Mouse (Mus musculus): Measurements from ENCODE around the gene Cck. TPM values are rescaled to one million over a fixed set of nuclear protein-coding genes. Genes with fewer than 3 reads are reported as not detected.

Cck gene
- not detected in 2 replicates for polyA plus RNA-seq (2014; fragmentation: Nextera tagmentation; extraction: Ambion mirVana)

- peak; percentile 71 for DNase-seq
- H3K4me2 ChIP-seq, result peak within 1 kb of the TSS; percentile 51
- no peak within 1 kb of the TSS for H3K9ac ChIP-seq
- no peaks in the 10 kb centered on the region for H3K36me3 ChIP-seq (ENCODE audit: insufficient read depth)
- H3K27ac ChIP-seq (ENCODE audit: low read depth), result no peak within 1 kb of the TSS
- H3K4me1 ChIP-seq (ENCODE audit: insufficient read depth), result no peaks in the 10 kb centered on the region
- peak; percentile 83; the same call in 1 of the 2 replicates for ATAC-seq (ENCODE audit: insufficient read depth)
- H3K27me3 ChIP-seq (ENCODE audit: insufficient read depth, low read length), result peaks cover 49% of the 10 kb centered on the region
- peak within 1 kb of the TSS; percentile 23 for H3K4me3 ChIP-seq (ENCODE audit: low read depth, low read length)
- TF ChIP-seq CTCF (IDR thresholded peaks at IDR 0.05; ENCODE audit: low read depth), result no peak
- 1% methylated on average over 12 of the region's 12 CpGs for WGBS
- no peaks in the 10 kb centered on the region for H3K9me3 ChIP-seq (ENCODE audit: low read depth, low read length)
These were observed at the start of gene Cck for GRCm38 (mm10) chr9:121495529-121495928. TSS of gene Cck (minus strand) at chr9:121495694.

GRCm38 (mm10) chr9:121541530-121541929 is 46.0 kb upstream of the Cck start:
- no peaks in the 10 kb centered on the region for H3K27me3 ChIP-seq (ENCODE audit: insufficient read depth, low read length)
- no peak for TF ChIP-seq CTCF (IDR thresholded peaks at IDR 0.05; ENCODE audit: low read depth)
- no peaks in the 10 kb centered on the region for H3K36me3 ChIP-seq (ENCODE audit: insufficient read depth)
- H3K4me3 ChIP-seq (ENCODE audit: low read depth, low read length), result no peak overlapping the region
- H3K27ac ChIP-seq (ENCODE audit: low read depth), result no peak overlapping the region; the same call in 1 of the 2 replicates
- DNase-seq, result no peak
- no peak overlapping the region for H3K9ac ChIP-seq
- no peaks in the 10 kb centered on the region for H3K4me1 ChIP-seq (ENCODE audit: insufficient read depth)
- H3K4me2 ChIP-seq, result no peak overlapping the region
- no peak for ATAC-seq (ENCODE audit: insufficient read depth)
- 0 out of 2 replicates have a peak, but pooled peaks cover 2% of the 10 kb centered on the region for H3K9me3 ChIP-seq (ENCODE audit: low read depth, low read length)

- H3K9ac ChIP-seq, result no peak overlapping the region
- no peaks in the 10 kb centered on the region for H3K36me3 ChIP-seq (ENCODE audit: insufficient read depth)
- no peaks in the 10 kb centered on the region for H3K27me3 ChIP-seq (ENCODE audit: insufficient read depth, low read length)
- 75% methylated on average over 9 of the region's 9 CpGs for WGBS
- no peak overlapping the region for H3K27ac ChIP-seq (ENCODE audit: low read depth)
- no peak overlapping the region for H3K4me3 ChIP-seq (ENCODE audit: low read depth, low read length)
- no peak overlapping the region for H3K4me2 ChIP-seq
- ATAC-seq (ENCODE audit: insufficient read depth), result no peak
- 0 out of 2 replicates have a peak, but pooled peaks cover 5% of the 10 kb centered on the region for H3K9me3 ChIP-seq (ENCODE audit: low read depth, low read length)
- H3K4me1 ChIP-seq (ENCODE audit: insufficient read depth), result no peaks in the 10 kb centered on the region
- DNase-seq, result peak; percentile 15
- TF ChIP-seq CTCF (IDR thresholded peaks at IDR 0.05; ENCODE audit: low read depth), result no peak
These were observed 37.1 kb upstream of the Cck start for GRCm38 (mm10) chr9:121532626-121533025.

GRCm38 (mm10) chr9:121528605-121529357 is 33.3 kb upstream of the Cck start:
- DNase-seq (peak; percentile 48), ATAC-seq (ENCODE audit: insufficient read depth) (no peak)
- no peak overlapping the region for H3K4me3 ChIP-seq (ENCODE audit: low read depth, low read length)
- no peaks in the 10 kb centered on the region for H3K36me3 ChIP-seq (ENCODE audit: insufficient read depth)
- H3K9ac ChIP-seq, result no peak overlapping the region
- no peaks in the 10 kb centered on the region for H3K27me3 ChIP-seq (ENCODE audit: insufficient read depth, low read length)
- no peaks in the 10 kb centered on the region for H3K9me3 ChIP-seq (ENCODE audit: low read depth, low read length)
- WGBS, result 54% methylated on average over 8 of the region's 8 CpGs
- H3K4me2 ChIP-seq, result no peak overlapping the region
- TF ChIP-seq CTCF (IDR thresholded peaks at IDR 0.05; ENCODE audit: low read depth), result no peak
- H3K27ac ChIP-seq (ENCODE audit: low read depth), result no peak overlapping the region
- no peaks in the 10 kb centered on the region for H3K4me1 ChIP-seq (ENCODE audit: insufficient read depth)

- H3K4me1 ChIP-seq (ENCODE audit: insufficient read depth), result no peaks in the 10 kb centered on the region
- no peak overlapping the region for H3K4me2 ChIP-seq
- H3K9me3 ChIP-seq (ENCODE audit: low read depth, low read length), result no peaks in the 10 kb centered on the region
- ATAC-seq (ENCODE audit: insufficient read depth), result no peak
- H3K4me3 ChIP-seq (ENCODE audit: low read depth, low read length), result no peak overlapping the region
- H3K27me3 ChIP-seq (ENCODE audit: insufficient read depth, low read length), result no peaks in the 10 kb centered on the region
- H3K9ac ChIP-seq, result no peak overlapping the region
- DNase-seq, result no peak
- 83% methylated on average over 6 of the region's 6 CpGs for WGBS
- H3K27ac ChIP-seq (ENCODE audit: low read depth), result no peak overlapping the region
- H3K36me3 ChIP-seq (ENCODE audit: insufficient read depth), result no peaks in the 10 kb centered on the region
- no peak for TF ChIP-seq CTCF (IDR thresholded peaks at IDR 0.05; ENCODE audit: low read depth)
These were observed 30.7 kb upstream of the Cck start for GRCm38 (mm10) chr9:121526171-121526570.

- Histone ChIP-seq H3K9ac (no peak overlapping the region), H3K9me3 (ENCODE audit: low read depth, low read length) (no peaks in the 10 kb centered on the region), H3K27me3 (ENCODE audit: insufficient read depth, low read length) (no peaks in the 10 kb centered on the region), H3K36me3 (ENCODE audit: insufficient read depth) (no peaks in the 10 kb centered on the region), H3K4me1 (ENCODE audit: insufficient read depth) (no peaks in the 10 kb centered on the region), H3K4me2 (no peak overlapping the region), H3K27ac (ENCODE audit: low read depth) (no peak overlapping the region), H3K4me3 (ENCODE audit: low read depth, low read length) (no peak overlapping the region)
- no peak for ATAC-seq (ENCODE audit: insufficient read depth)
- no peak for TF ChIP-seq CTCF (IDR thresholded peaks at IDR 0.05; ENCODE audit: low read depth)
- no peak for DNase-seq
- 67% methylated on average over 5 of the region's 5 CpGs for WGBS
These were observed 24.6 kb upstream of the Cck start for GRCm38 (mm10) chr9:121520047-121520446.

GRCm38 (mm10) chr9:121514462-121514861 is 19.0 kb upstream of the Cck start:
- no peak overlapping the region for H3K4me3 ChIP-seq (ENCODE audit: low read depth, low read length)
- no peaks in the 10 kb centered on the region for H3K9me3 ChIP-seq (ENCODE audit: low read depth, low read length)
- H3K4me1 ChIP-seq (ENCODE audit: insufficient read depth), result no peaks in the 10 kb centered on the region
- no peak overlapping the region for H3K4me2 ChIP-seq
- DNase-seq, result no peak
- no peaks in the 10 kb centered on the region for H3K27me3 ChIP-seq (ENCODE audit: insufficient read depth, low read length)
- no peak overlapping the region for H3K9ac ChIP-seq
- 76% methylated on average over 5 of the region's 5 CpGs for WGBS
- no peaks in the 10 kb centered on the region for H3K36me3 ChIP-seq (ENCODE audit: insufficient read depth)
- no peak overlapping the region for H3K27ac ChIP-seq (ENCODE audit: low read depth)
- no peak for ATAC-seq (ENCODE audit: insufficient read depth)
- TF ChIP-seq CTCF (IDR thresholded peaks at IDR 0.05; ENCODE audit: low read depth), result no peak

Measured in lung, embryonic 14.5 days (tissue).